Mouse (Mus musculus) MEL (cell line): ENCODE data around the gene Nrip1.

Experiments
- CHD2 ChIP-seq: IDR thresholded peaks from 2 replicates; pipeline ENCODE4 v1.6.1; 2011; ENCODE audit warnings: low read length, improper control_type of control experiment
- CTCF ChIP-seq, 3 experiments: IDR thresholded peaks in 2 of 3; conservative IDR thresholded peaks in 1 of 3; 2 replicates each; pipeline ENCODE4 v1.5.1; 2011 to 2012; ENCODE audit warnings: low read length in 3 of 3, low read depth in 2 of 3, mild to moderate bottlenecking in 2 of 3, improper control_type of control experiment in 1 of 3, inconsistent platforms in 1 of 3, mixed read lengths in 1 of 3, moderate library complexity in 1 of 3; ENCODE audit not compliant: control insufficient read depth in 1 of 3, insufficient read depth in 1 of 3, poor library complexity in 1 of 3, severe bottlenecking in 1 of 3
- E2F4 ChIP-seq: IDR thresholded peaks from 2 replicates; pipeline ENCODE4 v1.6.1; 2011; ENCODE audit warnings: low read depth, low read length, improper control_type of control experiment, borderline replicate concordance
- EP300 ChIP-seq, 2 experiments: IDR thresholded peaks; 2 replicates each; pipeline ENCODE4 v1.6.1; 2011; ENCODE audit warnings: improper control_type of control experiment in 2 of 2, low read length in 2 of 2, low read depth in 1 of 2, mild to moderate bottlenecking in 1 of 2
- GATA1 ChIP-seq: IDR thresholded peaks from 2 replicates; pipeline ENCODE4 v1.6.1; 2011; ENCODE audit warnings: low read depth, low read length, improper control_type of control experiment
- POLR2A ChIP-seq, 2 experiments: IDR thresholded peaks; 2 replicates each; pipeline ENCODE4 v1.6.1; 2011 to 2012; ENCODE audit warnings: low read length in 2 of 2, mild to moderate bottlenecking in 2 of 2, control low read depth in 1 of 2, improper control_type of control experiment in 1 of 2, low read depth in 1 of 2, moderate library complexity in 1 of 2; ENCODE audit not compliant: control insufficient read depth in 1 of 2, insufficient read depth in 1 of 2, poor library complexity in 1 of 2
- SMC3 ChIP-seq: IDR thresholded peaks from 2 replicates; pipeline ENCODE4 v1.6.1; 2011; ENCODE audit warnings: low read depth, low read length, improper control_type of control experiment
- TAL1 ChIP-seq: IDR thresholded peaks from 2 replicates; pipeline ENCODE4 v1.6.1; 2012; ENCODE audit warnings: mild to moderate bottlenecking, inconsistent platforms, low read length, moderate library complexity, mixed read lengths
- TCF12 ChIP-seq: IDR thresholded peaks from 2 replicates; pipeline ENCODE4 v1.6.1; 2014; ENCODE audit warnings: low read depth, mild to moderate bottlenecking, inconsistent platforms, low read length, improper control_type of control experiment, moderate library complexity
- UBTF ChIP-seq: IDR thresholded peaks from 2 replicates; pipeline ENCODE4 v1.6.1; 2012; ENCODE audit warnings: low read depth, mild to moderate bottlenecking, inconsistent platforms, low read length, improper control_type of control experiment, moderate library complexity, borderline replicate concordance; ENCODE audit not compliant: insufficient read depth
- ZNF384 ChIP-seq: IDR thresholded peaks from 2 replicates; pipeline ENCODE4 v1.6.1; 2012; ENCODE audit warnings: low read depth, mild to moderate bottlenecking, inconsistent platforms, low read length, improper control_type of control experiment

DNA sequence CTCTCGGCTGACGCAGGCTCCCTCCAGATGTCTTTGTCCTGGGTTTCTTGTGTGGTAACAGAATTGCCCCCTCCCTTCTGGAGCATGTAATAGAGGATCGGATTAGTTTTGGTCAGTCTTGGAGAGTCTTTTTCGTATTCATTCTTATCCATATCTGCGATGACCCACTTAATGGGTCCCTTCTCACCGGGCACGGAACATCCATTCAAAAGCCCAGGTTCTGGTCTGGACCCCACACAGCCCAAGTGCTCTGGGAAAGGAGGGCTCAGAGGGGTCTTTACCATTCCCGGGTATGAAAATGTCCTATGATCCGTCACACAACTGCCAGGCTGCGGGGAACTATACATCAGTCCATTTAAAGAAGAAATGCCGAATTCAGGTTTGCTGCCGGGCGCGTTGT lies 82.3 kb downstream of the Nrip1 start:
- TF ChIP-seq CTCF (IDR thresholded peaks at IDR 0.05 in 2 of 3, conservative IDR thresholded peaks at IDR 0.05 in 1 of 3; ENCODE audit: control insufficient read depth in 1 of 3, insufficient read depth in 1 of 3, low read depth in 2 of 3, low read length in 3 of 3, poor library complexity in 1 of 3, severe bottlenecking in 1 of 3) (no peak), ZNF384 (no peak), TCF12 (no peak), POLR2A (IDR thresholded peaks at IDR 0.05; ENCODE audit: control insufficient read depth in 1 of 2, insufficient read depth in 1 of 2, low read depth in 1 of 2, low read length in 2 of 2, poor library complexity in 1 of 2) (no peak), CHD2 (no peak), SMC3 (no peak), EP300 (IDR thresholded peaks at IDR 0.05; ENCODE audit: low read depth in 1 of 2, low read length in 2 of 2) (no peak), GATA1 (no peak), E2F4 (no peak), TAL1 (no peak), UBTF (no peak)
